Mouse (Mus musculus) lung, postnatal 0 days (tissue): ENCODE measurements around the gene Scpep1. TPM values are rescaled to one million over a fixed set of nuclear protein-coding genes. Genes with fewer than 3 reads are reported as not detected.
A peak's percentile ranks its signal among the peaks of the same experiment; 100 is the strongest.

Experiments
- ATAC-seq: fragments of 200-750 bp; cut with Nextera tagmentation; 2 replicates; pipeline ENCODE4 v1.8.0; 2017; ENCODE audit warnings: moderate library complexity
- DNase-seq: peaks from one replicate; pipeline ENCODE4 v3.0.0-alpha.2; 2016; ENCODE audit warnings: low spot score
- H3K27ac ChIP-seq: fragments of 300-500 bp; sonication (generic); 2 replicates; pipeline ENCODE4 v1.5.1; 2014; ENCODE audit warnings: antibody characterized with exemption, mild to moderate bottlenecking, low read length, mixed read lengths
- H3K27me3 ChIP-seq: fragments of 300-500 bp; sonication (generic); replicated peaks from 2 replicates; pipeline ENCODE4 v1.6.1; 2014; ENCODE audit warnings: low read length, mixed read lengths; ENCODE audit not compliant: insufficient read depth
- H3K36me3 ChIP-seq: fragments of 300-500 bp; sonication (generic); 2 replicates; pipeline ENCODE4 v1.6.1; 2014; ENCODE audit warnings: low read length, mixed read lengths; ENCODE audit not compliant: insufficient read depth
- H3K4me1 ChIP-seq: fragments of 300-500 bp; sonication (generic); 2 replicates; pipeline ENCODE4 v1.6.1; 2014; ENCODE audit warnings: antibody characterized with exemption, low read depth, low read length, mixed read lengths; ENCODE audit not compliant: insufficient read depth
- H3K4me2 ChIP-seq: fragments of 300-500 bp; sonication (generic); replicated peaks from 2 replicates; pipeline ENCODE4 v1.6.1; 2014; ENCODE audit warnings: low read depth, mild to moderate bottlenecking, low read length, moderate library complexity, mixed read lengths
- H3K4me3 ChIP-seq: fragments of 300-500 bp; sonication (generic); 2 replicates; pipeline ENCODE4 v1.5.1; 2014; ENCODE audit warnings: low read depth, low read length
- H3K9ac ChIP-seq: fragments of 300-500 bp; sonication (generic); replicated peaks from 2 replicates; pipeline ENCODE4 v1.6.1; 2014; ENCODE audit warnings: low read depth, mild to moderate bottlenecking
- H3K9me3 ChIP-seq: fragments of 300-500 bp; sonication (generic); 2 replicates; pipeline ENCODE4 v1.6.1; 2016; ENCODE audit warnings: low read length, mixed read lengths
- CTCF ChIP-seq: IDR thresholded peaks from 2 replicates; pipeline ENCODE4 v1.5.1; 2016; ENCODE audit warnings: antibody characterized with exemption, mild to moderate bottlenecking
- EP300 ChIP-seq: IDR thresholded peaks from 2 replicates; pipeline ENCODE4 v1.6.1; 2016; ENCODE audit warnings: antibody characterized with exemption, mild to moderate bottlenecking, control low read depth
- WGBS: fragments of 180-500 bp; shearing (Covaris S2); extraction: QIAGEN DNeasy Blood & Tissue Kit; methylation state at CpG from one replicate; pipeline ENCODE4 v1.1.7; 2014; 5-methylcytosine and 5-hydroxymethylcytosine counted together
- polyA plus RNA-seq: library from polyadenylated mRNA; unstranded; fragments of >200 nt; fragmentation: Nextera tagmentation; extraction: Ambion mirVana; gene quantifications from 2 replicates; pipeline ENCODE4 v1.2.1, GENCODE M21; 2015

The Scpep1 gene
- polyA plus RNA-seq, 1 experiment from 2014 or later = 68.8 TPM

GRCm38 (mm10) chr11:88908557-88909211 is 46.6 kb downstream of the Scpep1 start:
- H3K36me3 ChIP-seq = no peaks in the 10 kb centered on the region
- no peaks in the 10 kb centered on the region for H3K4me1 ChIP-seq
- H3K9ac ChIP-seq = no peak overlapping the region
- H3K4me2 ChIP-seq = no peak overlapping the region
- DNase-seq = peak; percentile 94
- no peak overlapping the region for H3K4me3 ChIP-seq
- H3K27ac ChIP-seq = peak overlapping the region; percentile 52; the same call in 1 of the 2 replicates
- ATAC-seq = peak; percentile 92
- H3K27me3 ChIP-seq = no peaks in the 10 kb centered on the region
- no peak for TF ChIP-seq EP300
- peak; percentile 83 for TF ChIP-seq CTCF
- WGBS = 67% methylated on average over 1 of the region's 1 CpGs
- no peaks in the 10 kb centered on the region for H3K9me3 ChIP-seq

- H3K27me3 ChIP-seq = no peaks in the 10 kb centered on the region
- H3K4me2 ChIP-seq = no peak overlapping the region
- TF ChIP-seq EP300 (no peak), CTCF (no peak)
- H3K9ac ChIP-seq = no peak overlapping the region
- no peak for ATAC-seq
- 87% methylated on average over 7 of the region's 7 CpGs for WGBS
- H3K36me3 ChIP-seq = no peaks in the 10 kb centered on the region
- H3K4me3 ChIP-seq = no peak overlapping the region
- no peak for DNase-seq
- no peaks in the 10 kb centered on the region for H3K9me3 ChIP-seq
- no peaks in the 10 kb centered on the region for H3K4me1 ChIP-seq
- no peak overlapping the region for H3K27ac ChIP-seq
Measured at GRCm38 (mm10) chr11:88907886-88908285, 47.4 kb downstream of the Scpep1 start.

GRCm38 (mm10) chr11:88905621-88906020 is 49.6 kb downstream of the Scpep1 start:
- ATAC-seq (no peak), DNase-seq (no peak)
- Histone ChIP-seq H3K9ac (no peak overlapping the region), H3K9me3 (no peaks in the 10 kb centered on the region), H3K4me1 (peaks cover 4% of the 10 kb centered on the region; the same call in 1 of the 2 replicates), H3K27me3 (no peaks in the 10 kb centered on the region), H3K36me3 (no peaks in the 10 kb centered on the region), H3K4me2 (no peak overlapping the region), H3K4me3 (no peak overlapping the region), H3K27ac (no peak overlapping the region)
- WGBS = 15% methylated on average over 2 of the region's 2 CpGs
- TF ChIP-seq EP300 (no peak), CTCF (no peak)

- Histone ChIP-seq H3K4me1 (peaks cover 4% of the 10 kb centered on the region; the same call in 1 of the 2 replicates), H3K9ac (no peak overlapping the region), H3K27me3 (no peaks in the 10 kb centered on the region), H3K27ac (no peak overlapping the region), H3K9me3 (no peaks in the 10 kb centered on the region), H3K4me3 (no peak overlapping the region), H3K36me3 (no peaks in the 10 kb centered on the region), H3K4me2 (no peak overlapping the region)
- ATAC-seq (no peak), DNase-seq (no peak)
- TF ChIP-seq CTCF (no peak), EP300 (no peak)
- 49% methylated on average over 2 of the region's 2 CpGs for WGBS
Measured at GRCm38 (mm10) chr11:88904080-88904479, 51.2 kb downstream of the Scpep1 start.

- no peaks in the 10 kb centered on the region for H3K36me3 ChIP-seq
- H3K27me3 ChIP-seq = no peaks in the 10 kb centered on the region
- H3K9ac ChIP-seq = no peak overlapping the region
- H3K9me3 ChIP-seq = no peaks in the 10 kb centered on the region
- WGBS = 61% methylated on average over 6 of the region's 6 CpGs
- H3K4me3 ChIP-seq = no peak overlapping the region
- no peak for DNase-seq
- no peak overlapping the region for H3K27ac ChIP-seq
- no peak overlapping the region for H3K4me2 ChIP-seq
- no peak for ATAC-seq
- H3K4me1 ChIP-seq = peaks cover 4% of the 10 kb centered on the region
- TF ChIP-seq CTCF (no peak), EP300 (no peak)
Measured at GRCm38 (mm10) chr11:88902762-88903161, 52.5 kb downstream of the Scpep1 start.

- TF ChIP-seq CTCF (no peak), EP300 (no peak)
- Histone ChIP-seq H3K9me3 (no peaks in the 10 kb centered on the region), H3K36me3 (no peaks in the 10 kb centered on the region), H3K4me3 (no peak overlapping the region), H3K9ac (no peak overlapping the region), H3K4me1 (peaks cover 4% of the 10 kb centered on the region), H3K4me2 (no peak overlapping the region), H3K27me3 (no peaks in the 10 kb centered on the region), H3K27ac (peak overlapping the region; percentile 43; the same call in 1 of the 2 replicates)
- DNase-seq (peak; percentile 86), ATAC-seq (peak; percentile 89)
- 33% methylated on average over 7 of the region's 7 CpGs for WGBS
Measured at GRCm38 (mm10) chr11:88901341-88901802, 53.9 kb downstream of the Scpep1 start.
